8 mouse cellular contexts compared by ENCODE assay signal in genomic region chr8:126839712-126840355, GRCm38 (mm10).
DNase-seq lines count a peak whose midpoint lies in the region; ATAC-seq and TF ChIP-seq lines count a peak whose summit lies in the region.

No protein-coding gene starts in this region.

- peak; percentile 79 for TF ChIP-seq CTCF in intestine, postnatal 0 days (IDR thresholded peaks at IDR 0.05; ENCODE audit: low read depth)
- TF ChIP-seq CTCF in small intestine, adult 2 months (IDR thresholded peaks at IDR 0.05; ENCODE audit: extremely low read depth, insufficient read length, insufficient replicate concordance, low read depth, low read length) = no peak

- 28% methylated on average over 5 of the region's 5 CpGs for WGBS in intestine, postnatal 0 days
- 40% methylated on average over 5 of the region's 5 CpGs for WGBS in small intestine, adult 2 months

- DNase-seq in ovary, adult 18-20 months (ENCODE audit: low spot score) = peak; percentile 39
- no peak for DNase-seq in ovary, postnatal 14 days (ENCODE audit: low spot score)
- DNase-seq in embryo, embryonic 9.5 days (ENCODE audit: extremely low spot score) = peak; percentile 80
- DNase-seq in heart, adult 11 months = peak; percentile 99
- DNase-seq in left cerebral cortex, postnatal 36 days (ENCODE audit: low spot score in 2 of 2) = peak; percentile 79 to 81

- no peaks in the 10 kb centered on the region for H3K9me3 ChIP-seq in intestine, postnatal 0 days (ENCODE audit: control insufficient read depth)

- TF ChIP-seq POLR2A in small intestine, adult 2 months (IDR thresholded peaks at IDR 0.05; ENCODE audit: low read depth, low read length) = no peak

- intact Hi-C loops in left cerebral cortex, postnatal 36 days (cut with DNase I) = loop anchor here (1.0 to 10.0 kb wide), 3 partner anchors 173 to 345 kb away; no protein-coding TSS in a partner anchor

- peaks cover 16% of the 10 kb centered on the region for H3K4me1 ChIP-seq in intestine, postnatal 0 days (replicated peaks; ENCODE audit: control insufficient read depth, insufficient read depth, low read length)
- H3K4me1 ChIP-seq in small intestine, adult 2 months (ENCODE audit: control insufficient read depth, insufficient read depth, insufficient read length, low read length) = peaks cover 31% of the 10 kb centered on the region

- no peak overlapping the region for H3K9ac ChIP-seq in intestine, postnatal 0 days (ENCODE audit: low read depth, low read length)

- peak overlapping the region; percentile 75 for H3K27ac ChIP-seq in intestine, postnatal 0 days (ENCODE audit: low read depth, low read length)
- peak overlapping the region; percentile 64 for H3K27ac ChIP-seq in small intestine, adult 2 months (ENCODE audit: insufficient read depth, low read depth, low read length)

- no peaks in the 10 kb centered on the region for H3K36me3 ChIP-seq in intestine, postnatal 0 days (ENCODE audit: control insufficient read depth, insufficient read depth)
- H3K36me3 ChIP-seq in small intestine, adult 2 months (ENCODE audit: control insufficient read depth, insufficient read depth, low read length) = no peaks in the 10 kb centered on the region

- H3K4me2 ChIP-seq in intestine, postnatal 0 days (replicated peaks; ENCODE audit: low read depth) = no peak overlapping the region

- peak; percentile 62 for ATAC-seq in intestine, postnatal 0 days
- peak; percentile 15; the same call in 1 of the 2 replicates for ATAC-seq in megakaryocyte progenitor cell, adult 5-6 weeks (replicated peaks; ENCODE audit: poor library complexity)

- no peak overlapping the region for H3K4me3 ChIP-seq in intestine, postnatal 0 days (ENCODE audit: low read depth, low read length)
- no peak overlapping the region for H3K4me3 ChIP-seq in small intestine, adult 2 months (ENCODE audit: low read depth, low read length)

- H3K27me3 ChIP-seq in intestine, postnatal 0 days (replicated peaks; ENCODE audit: control insufficient read depth, insufficient read depth, low read length) = no peaks in the 10 kb centered on the region
- H3K27me3 ChIP-seq in small intestine, adult 2 months (ENCODE audit: control insufficient read depth, insufficient read depth, low read length) = no peaks in the 10 kb centered on the region
